Mouse (Mus musculus) liver, postnatal 0 days (tissue): ENCODE data around the gene Serpinb6a. TPM values are rescaled to one million over a fixed set of nuclear protein-coding genes. Genes with fewer than 3 reads are reported as not detected.
A peak's percentile ranks its signal among the peaks of the same experiment; 100 is the strongest.

Experiments used
- ATAC-seq: fragments of 200-750 bp; cut with Nextera tagmentation; 2 replicates; pipeline ENCODE4 v1.8.0; 2017; ENCODE audit warnings: mild to moderate bottlenecking, moderate library complexity
- DNase-seq: peaks from one replicate; pipeline ENCODE4 v3.0.0-alpha.2; 2016
- H3K27ac ChIP-seq: fragments of 300-500 bp; sonication (generic); 2 replicates; pipeline ENCODE4 v1.5.1; 2014; ENCODE audit warnings: antibody characterized with exemption, moderate library complexity, mild to moderate bottlenecking, low read depth
- H3K27me3 ChIP-seq: fragments of 300-500 bp; sonication (generic); 2 replicates; pipeline ENCODE4 v1.6.1; 2014; ENCODE audit warnings: low read length, control low read depth, mixed read lengths; ENCODE audit not compliant: insufficient read depth
- H3K36me3 ChIP-seq: fragments of 300-500 bp; sonication (generic); replicated peaks from 2 replicates; pipeline ENCODE4 v1.6.1; 2014; ENCODE audit warnings: mild to moderate bottlenecking, control low read depth, low read length, moderate library complexity, mixed read lengths; ENCODE audit not compliant: insufficient read depth
- H3K4me1 ChIP-seq: fragments of 300-500 bp; sonication (generic); 2 replicates; pipeline ENCODE4 v1.6.1; 2014; ENCODE audit warnings: antibody characterized with exemption, mild to moderate bottlenecking, control low read depth; ENCODE audit not compliant: insufficient read depth
- H3K4me2 ChIP-seq: fragments of 300-500 bp; sonication (generic); 2 replicates; pipeline ENCODE4 v1.6.1; 2014; ENCODE audit warnings: low read depth, mild to moderate bottlenecking, low read length, moderate library complexity, mixed read lengths
- H3K4me3 ChIP-seq: fragments of 300-500 bp; sonication (generic); 2 replicates; pipeline ENCODE4 v1.5.1; 2014; ENCODE audit warnings: low read depth, low read length
- H3K9ac ChIP-seq: fragments of 300-500 bp; sonication (generic); replicated peaks from 2 replicates; pipeline ENCODE4 v1.6.1; 2014; ENCODE audit warnings: mild to moderate bottlenecking, moderate library complexity
- H3K9me3 ChIP-seq: fragments of 300-500 bp; sonication (generic); 2 replicates; pipeline ENCODE4 v1.6.1; 2016; ENCODE audit warnings: mild to moderate bottlenecking, control low read depth, low read length, mixed read lengths
- CTCF ChIP-seq: sonication (generic); IDR thresholded peaks from 2 replicates; pipeline ENCODE4 v1.5.1; 2016; ENCODE audit warnings: antibody characterized with exemption, low read depth
- EP300 ChIP-seq: IDR thresholded peaks from 2 replicates; pipeline ENCODE4 v1.6.1; 2016; ENCODE audit warnings: antibody characterized with exemption, low read depth, mild to moderate bottlenecking
- WGBS: fragments of 180-500 bp; shearing (Covaris S2); extraction: QIAGEN DNeasy Blood & Tissue Kit; methylation state at CpG from one replicate; pipeline ENCODE4 v1.1.7; 2014; ENCODE audit not compliant: insufficient replicate concordance; 5-methylcytosine and 5-hydroxymethylcytosine counted together
- polyA plus RNA-seq: library from polyadenylated mRNA; unstranded; fragments of >200 nt; fragmentation: Nextera tagmentation; extraction: Ambion mirVana; gene quantifications from 2 replicates; pipeline ENCODE4 v1.2.1, GENCODE M21; 2015

Serpinb6a gene
- polyA plus RNA-seq, 1 experiment from 2014 or later, result 26.0 TPM

DNA sequence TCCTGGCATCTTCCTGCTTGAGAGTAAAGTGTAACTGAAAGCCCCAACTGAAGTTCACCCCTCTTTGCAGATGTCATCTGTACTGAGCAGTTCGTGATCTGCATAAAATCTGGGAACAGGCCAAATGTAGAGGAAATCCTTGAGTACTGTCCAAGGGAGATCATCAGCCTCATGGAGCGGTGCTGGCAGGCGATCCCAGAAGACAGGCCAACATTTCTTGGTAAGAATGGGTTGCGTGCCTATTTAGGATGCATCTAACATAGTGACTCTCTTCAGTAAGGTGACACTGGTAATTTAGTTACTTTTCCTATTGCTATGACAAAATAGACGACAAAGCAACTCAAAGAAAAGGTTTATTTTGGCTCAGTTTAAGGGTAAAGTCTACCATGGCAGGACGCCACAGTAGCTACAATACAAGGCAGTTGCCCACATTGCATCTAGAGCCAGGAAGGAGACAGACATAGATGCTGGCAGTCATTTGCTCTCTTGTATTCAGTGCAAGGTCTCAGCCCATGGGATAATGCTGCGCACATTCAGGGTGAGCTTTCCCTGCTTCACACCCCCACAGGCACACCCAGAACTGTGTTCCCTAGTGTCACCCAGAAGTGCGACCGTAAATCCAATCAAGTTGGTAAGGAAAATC is 14.5 kb upstream of the Serpinb6a start:
- Histone ChIP-seq H3K4me2 (no peak overlapping the region), H3K9ac (no peak overlapping the region), H3K36me3 (peaks cover 84% of the 10 kb centered on the region), H3K27ac (no peak overlapping the region), H3K27me3 (no peaks in the 10 kb centered on the region), H3K4me1 (no peaks in the 10 kb centered on the region), H3K9me3 (no peaks in the 10 kb centered on the region), H3K4me3 (no peak overlapping the region)
- ATAC-seq (no peak), DNase-seq (no peak)
- TF ChIP-seq CTCF, result no peak
- no peak for TF ChIP-seq EP300
- WGBS, result 88% methylated on average over 9 of the region's 9 CpGs

GRCm38 (mm10) chr13:34007234-34007633 is 4.6 kb upstream of the Serpinb6a start:
- Histone ChIP-seq H3K4me3 (no peak overlapping the region), H3K27me3 (no peaks in the 10 kb centered on the region), H3K4me1 (peaks cover 5% of the 10 kb centered on the region), H3K4me2 (peak overlapping the region; percentile 31; the same call in 1 of the 2 replicates), H3K27ac (peak overlapping the region; percentile 41), H3K36me3 (peaks cover 26% of the 10 kb centered on the region), H3K9ac (no peak overlapping the region), H3K9me3 (no peaks in the 10 kb centered on the region)
- no peak for DNase-seq
- no peak for ATAC-seq
- no peak for TF ChIP-seq CTCF
- TF ChIP-seq EP300, result peak; percentile 12; the same call in 1 of the 2 replicates
- 54% methylated on average over 2 of the region's 2 CpGs for WGBS

DNA sequence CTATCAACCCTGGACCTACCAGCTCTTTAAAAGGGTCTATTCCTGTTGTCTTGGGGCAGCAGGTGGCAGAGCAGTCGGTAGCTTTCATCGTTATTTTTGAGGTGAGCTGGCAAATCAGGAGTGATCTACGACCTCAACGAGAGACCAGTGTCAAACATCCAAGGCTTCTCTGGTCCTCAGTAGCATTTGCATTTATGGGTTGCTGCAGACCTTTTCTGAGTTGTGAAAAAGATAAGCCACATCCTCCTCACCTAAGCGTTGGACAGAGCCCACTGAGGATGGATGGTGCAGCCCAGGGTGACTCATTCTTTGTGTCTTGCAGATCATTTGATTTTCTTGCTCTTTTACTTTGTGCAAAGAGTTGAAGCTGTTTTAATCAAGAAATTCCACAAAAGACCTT is 464 bp upstream of the Serpinb6a start:
- ATAC-seq, result no peak
- TF ChIP-seq CTCF (0 out of 2 replicates have a peak, but pooled peaks have one; percentile 0), EP300 (no peak)
- Histone ChIP-seq H3K9ac (peak overlapping the region; percentile 84), H3K4me1 (peaks cover 9% of the 10 kb centered on the region), H3K4me2 (peak overlapping the region; percentile 85), H3K4me3 (peak overlapping the region; percentile 89), H3K27me3 (no peaks in the 10 kb centered on the region), H3K9me3 (no peaks in the 10 kb centered on the region), H3K36me3 (no peaks in the 10 kb centered on the region), H3K27ac (peak overlapping the region; percentile 96; the same call in 1 of the 2 replicates)
- 2% methylated on average over 5 of the region's 5 CpGs for WGBS
- DNase-seq, result no peak

DNA sequence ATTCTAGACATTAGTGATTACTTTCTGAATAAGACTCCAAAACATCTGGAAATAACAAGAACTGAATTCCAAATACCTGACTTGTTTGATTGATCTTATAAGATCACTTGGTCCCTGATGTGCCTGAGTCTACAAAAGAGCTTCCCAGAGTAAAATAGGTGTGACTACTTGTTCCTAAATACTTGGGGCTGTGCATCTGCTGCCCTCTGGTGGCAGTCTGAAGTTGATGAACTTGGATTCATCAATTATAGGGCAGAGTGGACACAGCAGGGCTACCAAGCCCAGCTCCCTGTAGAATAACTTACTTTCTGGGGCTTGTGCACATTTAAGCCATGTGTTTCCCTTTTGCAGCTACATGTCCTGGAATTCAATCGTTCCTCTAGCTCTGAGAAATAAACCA is 7.4 kb downstream of the Serpinb6a start:
- Histone ChIP-seq H3K27ac (no peak overlapping the region), H3K9me3 (no peaks in the 10 kb centered on the region), H3K36me3 (no peaks in the 10 kb centered on the region), H3K4me1 (no peaks in the 10 kb centered on the region), H3K4me3 (no peak overlapping the region), H3K9ac (no peak overlapping the region), H3K4me2 (no peak overlapping the region), H3K27me3 (no peaks in the 10 kb centered on the region)
- ATAC-seq, result peak; percentile 51; the same call in 1 of the 2 replicates
- DNase-seq, result peak; percentile 79
- 13% methylated on average over 1 of the region's 1 CpGs for WGBS
- TF ChIP-seq EP300, result no peak
- peak; percentile 95 for TF ChIP-seq CTCF

- ATAC-seq (no peak), DNase-seq (no peak)
- TF ChIP-seq CTCF (no peak), EP300 (no peak)
- Histone ChIP-seq H3K9ac (no peak overlapping the region), H3K27ac (no peak overlapping the region), H3K9me3 (no peaks in the 10 kb centered on the region), H3K36me3 (peaks cover 9% of the 10 kb centered on the region), H3K4me1 (no peaks in the 10 kb centered on the region), H3K27me3 (no peaks in the 10 kb centered on the region), H3K4me2 (no peak overlapping the region), H3K4me3 (no peak overlapping the region)
- WGBS, result 81% methylated on average over 5 of the region's 5 CpGs
Observed at GRCm38 (mm10) chr13:33989625-33990024, 13.0 kb downstream of the Serpinb6a start.

DNA sequence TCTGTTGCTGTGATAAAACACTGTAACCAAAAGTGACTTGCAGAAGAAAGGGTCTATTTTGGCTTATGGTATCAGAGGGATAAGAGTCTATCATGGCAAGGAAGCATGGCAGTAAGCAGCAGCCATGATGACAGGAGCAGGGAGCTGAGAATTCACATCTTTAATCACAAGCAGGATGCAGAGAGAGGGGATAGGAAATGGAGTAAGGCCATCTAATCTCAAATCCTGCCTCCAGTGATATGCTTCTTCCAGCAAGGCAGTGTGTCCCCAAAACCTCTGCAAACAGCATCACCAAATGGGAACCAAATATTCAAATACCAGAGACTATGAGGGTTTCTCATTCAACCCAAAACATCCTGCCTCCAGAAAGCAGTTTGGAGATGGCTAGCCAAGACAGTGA is 36.0 kb downstream of the Serpinb6a start:
- H3K27ac ChIP-seq, result no peak overlapping the region

More for the DNA sequence above, 36.0 kb downstream of the Serpinb6a start:
- no peak overlapping the region; the same call in 1 of the 2 replicates for H3K9ac ChIP-seq
- ATAC-seq (no peak), DNase-seq (no peak)
- no peak overlapping the region for H3K4me3 ChIP-seq
- no peak overlapping the region for H3K4me2 ChIP-seq
- no peaks in the 10 kb centered on the region for H3K36me3 ChIP-seq
- TF ChIP-seq CTCF (no peak), EP300 (no peak)
- H3K4me1 ChIP-seq, result peaks cover 10% of the 10 kb centered on the region; the same call in 1 of the 2 replicates
- H3K27me3 ChIP-seq, result no peaks in the 10 kb centered on the region
- no peaks in the 10 kb centered on the region for H3K9me3 ChIP-seq
